Mouse (Mus musculus) spleen, adult 2 months (tissue): Measurements from ENCODE around the gene Lor. TPM values are rescaled to one million over a fixed set of nuclear protein-coding genes. Genes with fewer than 3 reads are reported as not detected.

Source experiments
- DNase-seq, 2 experiments: peaks; one replicate each; pipeline versions ENCODE4 v3.0.0 to v3.0.0-alpha.2; 2012 to 2021; ENCODE audit warnings: low spot score in 2 of 2, low read depth in 1 of 2
- H3K27ac ChIP-seq: fragments of 200-500 bp; 2 replicates; pipeline ENCODE4 v1.5.1; 2012; ENCODE audit warnings: low read length, inconsistent platforms; ENCODE audit not compliant: insufficient read depth
- H3K27me3 ChIP-seq: fragments of 200-500 bp; 2 replicates; pipeline ENCODE4 v1.6.1; 2012; ENCODE audit warnings: mild to moderate bottlenecking, moderate library complexity, low read length, inconsistent platforms; ENCODE audit not compliant: control insufficient read depth, insufficient read depth
- H3K36me3 ChIP-seq: fragments of 200-500 bp; 2 replicates; pipeline ENCODE4 v1.6.1; 2012; ENCODE audit warnings: mild to moderate bottlenecking, low read length, inconsistent platforms; ENCODE audit not compliant: control insufficient read depth, insufficient read depth
- H3K4me1 ChIP-seq: fragments of 200-500 bp; 2 replicates; pipeline ENCODE4 v1.6.1; 2011; ENCODE audit warnings: inconsistent platforms; ENCODE audit not compliant: control insufficient read depth, insufficient read depth, insufficient read length
- H3K4me3 ChIP-seq: fragments of 200-500 bp; 2 replicates; pipeline ENCODE4 v1.5.1; 2011; ENCODE audit warnings: mild to moderate bottlenecking, inconsistent platforms; ENCODE audit not compliant: insufficient read depth, insufficient read length; ENCODE audit errors: extremely low read depth
- CTCF ChIP-seq: fragments of 200-500 bp; IDR thresholded peaks from 2 replicates; pipeline ENCODE4 v1.5.1; 2011; ENCODE audit warnings: mild to moderate bottlenecking, inconsistent platforms; ENCODE audit not compliant: insufficient read depth, insufficient read length, insufficient replicate concordance; ENCODE audit errors: extremely low read depth
- POLR2A ChIP-seq: fragments of 200-500 bp; IDR thresholded peaks from 2 replicates; pipeline ENCODE4 v1.6.1; 2011; ENCODE audit warnings: low read depth, low read length, inconsistent platforms
- WGBS: fragments of 180-500 bp; shearing (Covaris S2); methylation state at CpG from one replicate; pipeline ENCODE4 v1.1.7; 2018; 5-methylcytosine and 5-hydroxymethylcytosine counted together
- polyA plus RNA-seq: library from polyadenylated mRNA; depleted of rRNA; stranded (reverse); fragments of >200 nt; gene quantifications from 2 replicates; pipeline ENCODE4 v1.2.3, GENCODE M21; 2012; rRNA removed

Lor gene
- 0.07 and 0.09 TPM in 2 replicates for polyA plus RNA-seq

DNA sequence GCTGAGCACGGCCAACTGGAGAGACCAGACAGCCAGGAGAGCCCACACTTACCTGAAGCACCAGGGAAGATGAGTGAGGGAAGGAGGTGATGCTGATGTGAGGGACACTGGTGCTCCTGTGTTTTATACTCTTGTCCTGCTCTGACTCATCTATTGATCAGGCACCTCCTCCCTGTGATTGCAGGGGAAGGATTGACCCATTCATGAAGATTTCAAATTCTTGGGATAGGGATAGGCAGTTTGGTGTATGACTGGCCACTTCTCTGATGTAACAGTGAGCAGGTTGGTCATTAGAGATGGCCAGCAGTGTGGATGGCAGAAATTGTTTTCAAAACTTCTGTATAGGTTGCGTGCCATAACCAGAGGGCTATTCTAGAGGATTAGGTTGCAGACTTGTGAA, at the start of gene Lor:
Gene Lor, minus strand, starts transcription at position 101 of the 400 bp plus-strand sequence.
- Histone ChIP-seq H3K36me3 (no peaks in the 10 kb centered on the region), H3K4me1 (peaks cover 7% of the 10 kb centered on the region; the same call in 1 of the 2 replicates), H3K27ac (no peak within 1 kb of the TSS), H3K27me3 (peaks cover 25% of the 10 kb centered on the region), H3K4me3 (no peak within 1 kb of the TSS)
- DNase-seq, result no peak
- TF ChIP-seq POLR2A, result no peak
- TF ChIP-seq CTCF, result no peak
- 86% methylated on average over 2 of the region's 2 CpGs for WGBS

DNA sequence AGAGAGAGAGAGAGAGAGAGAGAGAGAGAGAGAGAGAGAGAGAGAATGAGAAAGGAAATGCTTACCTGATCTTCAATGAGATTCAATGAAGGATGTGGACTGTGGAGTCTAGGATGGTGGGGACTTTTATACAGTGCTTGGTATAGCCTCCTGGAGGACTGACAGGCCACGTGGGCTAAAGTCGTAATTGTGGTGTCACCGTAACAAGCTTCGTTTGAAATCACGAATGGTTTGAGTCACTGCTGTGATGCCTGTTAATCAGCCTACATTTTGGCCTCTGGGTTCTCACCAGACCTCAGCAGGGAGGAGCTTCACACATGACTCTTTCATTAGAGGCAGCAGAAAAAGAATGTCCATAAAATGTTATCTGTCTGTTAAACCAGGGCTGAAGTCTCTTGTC, 40.9 kb upstream of the Lor start, which contains the start of gene Prr9:
Gene Prr9, minus strand, starts transcription at position 101 of the 400 bp plus-strand sequence.
- H3K27me3 ChIP-seq, result no peaks in the 10 kb centered on the region
- H3K27ac ChIP-seq, result no peak within 1 kb of the TSS
- 79% methylated on average over 5 of the region's 5 CpGs for WGBS
- no peak for DNase-seq
- H3K4me1 ChIP-seq, result no peaks in the 10 kb centered on the region
- H3K4me3 ChIP-seq, result no peak within 1 kb of the TSS
- TF ChIP-seq CTCF (no peak), POLR2A (no peak)
- no peaks in the 10 kb centered on the region for H3K36me3 ChIP-seq

DNA sequence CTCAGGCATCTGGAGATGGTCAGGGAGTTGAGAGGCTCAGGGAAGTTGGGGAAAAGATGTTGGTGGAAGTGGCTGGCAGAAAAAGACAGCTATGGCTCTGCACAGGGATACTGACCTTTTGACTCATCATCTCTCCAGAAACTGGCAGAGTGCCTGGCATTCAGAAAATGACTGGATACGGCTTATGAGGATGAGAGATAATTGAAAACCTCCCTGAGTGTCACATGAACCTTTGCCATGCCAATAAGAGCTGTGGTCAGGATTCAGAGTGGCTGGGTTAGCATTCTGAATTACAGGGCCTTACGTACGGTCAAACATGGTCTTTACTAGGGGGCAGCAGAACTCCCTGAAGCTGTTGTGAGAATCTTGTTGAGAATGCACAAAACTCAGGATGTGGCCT, 38.0 kb upstream of the Lor start:
- no peaks in the 10 kb centered on the region for H3K36me3 ChIP-seq
- no peak for DNase-seq
- 92% methylated on average over 3 of the region's 3 CpGs for WGBS
- no peaks in the 10 kb centered on the region for H3K27me3 ChIP-seq
- H3K27ac ChIP-seq, result no peak overlapping the region
- no peak overlapping the region for H3K4me3 ChIP-seq
- no peaks in the 10 kb centered on the region for H3K4me1 ChIP-seq
- no peak for TF ChIP-seq CTCF
- TF ChIP-seq POLR2A, result no peak

DNA sequence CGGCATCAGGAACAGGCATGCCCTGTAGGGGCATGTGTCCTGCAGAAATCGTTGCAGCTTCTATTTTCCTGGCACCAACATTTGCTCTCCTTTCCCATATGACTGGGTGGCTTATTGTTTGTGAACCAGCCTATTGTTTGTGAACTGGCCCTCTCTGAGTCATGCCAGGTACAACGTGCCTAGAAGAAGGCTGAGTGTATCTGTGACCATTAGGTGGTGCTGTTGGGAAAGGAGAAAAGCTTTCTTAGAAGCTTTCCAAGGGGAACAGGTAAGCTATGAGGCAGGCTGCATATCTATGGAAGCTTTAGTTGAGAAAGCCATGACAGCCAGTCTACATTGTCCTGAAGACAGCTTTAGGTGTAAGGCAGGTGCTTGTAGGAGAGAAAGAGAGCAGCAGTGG, 35.0 kb upstream of the Lor start:
- Histone ChIP-seq H3K27ac (no peak overlapping the region), H3K27me3 (no peaks in the 10 kb centered on the region), H3K4me1 (no peaks in the 10 kb centered on the region), H3K4me3 (no peak overlapping the region), H3K36me3 (no peaks in the 10 kb centered on the region)
- no peak for TF ChIP-seq POLR2A
- TF ChIP-seq CTCF, result no peak
- no peak for DNase-seq
- 37% methylated on average over 3 of the region's 3 CpGs for WGBS

DNA sequence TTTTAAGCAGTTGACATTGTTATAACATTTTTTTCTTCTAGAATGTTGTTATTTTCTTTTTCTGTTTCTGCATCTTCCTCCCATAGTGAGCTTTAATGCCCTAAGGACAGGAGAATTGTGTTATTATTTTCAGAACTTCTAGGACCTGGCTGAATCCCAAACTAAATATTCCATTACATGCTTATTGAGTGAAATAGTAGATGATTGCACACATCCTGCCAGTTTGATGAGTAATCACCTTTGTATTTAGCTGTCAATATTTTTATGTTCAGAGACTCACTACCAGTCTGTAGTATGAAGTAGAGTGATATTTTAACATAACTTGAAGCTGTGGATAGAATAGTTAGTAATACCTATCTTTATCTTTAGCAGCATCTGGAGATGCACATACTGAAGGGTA, 28.6 kb upstream of the Lor start:
- DNase-seq, result no peak
- Histone ChIP-seq H3K27me3 (no peaks in the 10 kb centered on the region), H3K27ac (no peak overlapping the region), H3K4me1 (no peaks in the 10 kb centered on the region), H3K36me3 (no peaks in the 10 kb centered on the region), H3K4me3 (no peak overlapping the region)
- no peak for TF ChIP-seq CTCF
- no peak for TF ChIP-seq POLR2A

DNA sequence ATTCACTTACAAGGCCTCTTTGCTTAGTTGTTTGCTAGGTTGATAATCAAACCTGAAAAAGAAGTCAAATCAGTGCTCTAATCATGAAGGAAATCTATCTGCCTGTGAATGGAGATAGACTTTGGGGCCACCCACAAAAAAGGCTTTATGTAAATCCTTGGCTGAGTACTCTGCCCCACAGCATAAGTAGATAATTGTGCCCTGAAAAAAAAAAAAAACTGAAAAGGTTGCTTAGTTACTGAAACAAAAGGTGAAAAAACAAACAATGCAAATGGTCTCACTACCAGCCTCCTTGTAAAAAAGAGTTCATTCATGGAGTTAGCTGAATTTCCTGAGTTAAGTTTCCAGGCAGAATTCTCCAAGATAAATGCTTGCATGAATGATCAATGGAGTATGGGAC, 27.8 kb upstream of the Lor start:
- TF ChIP-seq CTCF (no peak), POLR2A (no peak)
- Histone ChIP-seq H3K27me3 (no peaks in the 10 kb centered on the region), H3K36me3 (no peaks in the 10 kb centered on the region), H3K4me1 (no peaks in the 10 kb centered on the region), H3K4me3 (no peak overlapping the region), H3K27ac (no peak overlapping the region)
- no peak for DNase-seq

DNA sequence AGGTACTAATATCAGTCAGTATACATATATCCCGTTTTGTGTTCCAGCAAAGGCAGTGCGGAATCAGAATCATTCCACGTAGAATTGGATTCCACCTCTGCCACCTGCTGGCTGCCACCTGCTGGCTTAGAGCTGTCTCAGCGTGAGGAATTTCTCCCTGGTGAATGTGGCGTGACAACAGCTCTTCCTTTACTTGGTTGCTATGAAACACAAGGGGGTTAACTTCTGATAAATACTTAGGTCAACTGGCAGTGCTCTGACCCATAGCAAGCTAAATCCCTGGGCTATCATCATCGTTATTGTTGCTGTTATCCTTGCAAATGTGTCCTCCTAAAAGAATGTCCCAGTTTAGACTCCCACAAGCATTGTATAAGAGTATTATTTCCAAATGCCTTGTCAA, 23.6 kb upstream of the Lor start:
- Histone ChIP-seq H3K36me3 (no peaks in the 10 kb centered on the region), H3K4me3 (no peak overlapping the region), H3K27ac (no peak overlapping the region), H3K27me3 (no peaks in the 10 kb centered on the region), H3K4me1 (no peaks in the 10 kb centered on the region)
- DNase-seq, result no peak
- WGBS, result 16% methylated on average over 6 of the region's 6 CpGs
- TF ChIP-seq POLR2A (no peak), CTCF (no peak)
